Mouse (Mus musculus): Measurements from ENCODE around the gene Hps1. TPM values are rescaled to one million over a fixed set of nuclear protein-coding genes. Genes with fewer than 3 reads are reported as not detected.

Hps1 gene
- polyA plus RNA-seq, 1 experiment from 2014 or later, result 11.8 TPM

DNA sequence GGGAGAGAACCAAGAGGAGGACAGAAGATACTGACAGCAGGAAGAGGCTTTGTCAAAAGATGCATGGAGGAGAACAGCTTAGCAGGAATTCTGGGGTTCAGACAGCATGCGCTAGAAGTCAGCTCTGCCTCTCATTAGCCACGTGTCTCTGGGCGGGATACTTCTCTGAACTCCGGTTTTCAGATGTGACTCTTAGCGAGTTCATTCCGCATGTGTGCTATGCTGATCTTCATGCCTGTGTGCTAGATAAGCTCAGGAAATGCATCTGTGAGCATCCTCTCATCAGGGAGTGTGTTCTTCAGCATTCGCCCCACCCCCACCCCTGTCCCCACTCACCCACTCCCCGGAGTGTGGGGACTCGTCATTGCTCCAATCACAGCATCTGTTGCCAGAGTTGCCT, 42.0 kb downstream of the Hps1 start:
- 71% methylated on average over 9 of the region's 9 CpGs for WGBS
- Histone ChIP-seq H3K27ac (no peak overlapping the region), H3K9me3 (no peaks in the 10 kb centered on the region), H3K4me3 (replicated peaks) (no peak overlapping the region), H3K36me3 (no peaks in the 10 kb centered on the region), H3K9ac (replicated peaks) (no peak overlapping the region), H3K4me2 (replicated peaks) (no peak overlapping the region), H3K4me1 (replicated peaks) (no peaks in the 10 kb centered on the region), H3K27me3 (peaks cover 9% of the 10 kb centered on the region)
- ATAC-seq, result no peak

DNA sequence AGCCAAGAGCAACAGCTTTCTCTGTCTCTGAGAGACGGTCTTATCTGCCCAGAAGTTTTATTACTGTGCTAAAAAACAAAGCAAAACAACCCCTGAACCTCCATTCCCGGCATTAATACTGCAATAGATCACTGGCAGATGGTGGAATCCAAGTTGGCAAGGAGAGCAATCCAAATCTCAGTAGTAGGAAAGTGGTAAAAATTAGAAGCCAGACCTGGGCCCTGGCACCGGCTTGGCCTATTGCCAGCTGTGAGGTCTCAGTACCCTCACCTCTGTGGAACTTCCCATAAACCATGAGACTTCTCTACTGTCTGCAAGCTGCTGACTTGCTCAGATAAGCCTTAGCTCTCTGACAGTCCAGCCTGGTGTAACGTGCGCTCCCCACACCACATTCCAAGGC, 44.8 kb downstream of the Hps1 start:
- ATAC-seq, result no peak
- Histone ChIP-seq H3K9ac (replicated peaks) (no peak overlapping the region), H3K27ac (no peak overlapping the region), H3K9me3 (no peaks in the 10 kb centered on the region), H3K4me3 (replicated peaks) (no peak overlapping the region), H3K4me2 (replicated peaks) (no peak overlapping the region), H3K36me3 (no peaks in the 10 kb centered on the region), H3K27me3 (0 out of 2 replicates have a peak, but pooled peaks cover 3% of the 10 kb centered on the region), H3K4me1 (replicated peaks) (no peaks in the 10 kb centered on the region)
- WGBS, result 93% methylated on average over 5 of the region's 5 CpGs

DNA sequence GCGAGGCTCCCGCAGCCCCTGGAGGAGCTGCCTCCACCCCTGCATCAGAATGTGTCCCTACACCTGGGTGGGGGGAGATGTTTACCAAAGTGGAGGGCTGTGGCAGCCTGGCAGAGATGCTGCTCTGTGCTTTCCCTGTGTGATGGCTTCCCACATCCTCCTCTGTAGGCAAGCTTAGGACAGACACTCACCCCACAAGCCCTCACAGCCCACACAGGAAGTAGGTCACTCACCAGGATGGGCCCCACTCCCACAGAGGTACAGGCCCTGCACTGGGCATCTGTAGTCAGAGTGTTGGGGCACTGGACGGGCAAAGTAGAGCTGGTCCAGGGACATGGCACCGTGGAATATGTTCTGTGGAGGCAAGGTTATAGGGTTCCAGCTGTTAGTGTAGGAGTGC, 52.4 kb downstream of the Hps1 start:
- H3K36me3 ChIP-seq, result no peaks in the 10 kb centered on the region
- no peaks in the 10 kb centered on the region for H3K9me3 ChIP-seq
- no peaks in the 10 kb centered on the region for H3K27me3 ChIP-seq
- H3K4me1 ChIP-seq (replicated peaks), result no peaks in the 10 kb centered on the region
- H3K4me3 ChIP-seq (replicated peaks), result no peak overlapping the region
- H3K9ac ChIP-seq (replicated peaks), result no peak overlapping the region
- H3K27ac ChIP-seq, result no peak overlapping the region
- no peak overlapping the region for H3K4me2 ChIP-seq (replicated peaks)
- ATAC-seq, result no peak
- WGBS, result 89% methylated on average over 4 of the region's 4 CpGs

DNA sequence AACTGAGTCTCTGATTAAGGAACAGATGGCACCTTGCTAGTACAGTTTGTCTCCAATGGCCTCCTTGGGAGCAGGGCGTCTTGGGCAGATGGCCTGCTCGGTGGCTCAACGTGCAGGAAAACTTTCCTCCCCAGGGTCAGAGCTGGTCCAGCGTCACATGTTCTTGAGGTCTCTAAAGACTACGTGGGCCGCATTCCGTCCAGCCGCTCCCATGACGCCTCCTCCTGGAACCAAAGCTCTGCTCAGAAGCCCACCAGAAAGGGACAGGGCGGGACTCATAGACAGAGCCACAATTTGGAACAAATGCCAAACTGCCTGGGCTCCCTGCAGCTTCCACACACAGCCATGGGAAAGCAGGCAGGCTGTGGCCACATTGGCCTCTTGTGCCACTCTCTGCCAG, 53.0 kb downstream of the Hps1 start:
- 90% methylated on average over 10 of the region's 10 CpGs for WGBS
- ATAC-seq, result no peak
- Histone ChIP-seq H3K4me2 (replicated peaks) (no peak overlapping the region), H3K27ac (no peak overlapping the region), H3K36me3 (no peaks in the 10 kb centered on the region), H3K9me3 (no peaks in the 10 kb centered on the region), H3K4me3 (replicated peaks) (no peak overlapping the region), H3K4me1 (replicated peaks) (no peaks in the 10 kb centered on the region), H3K9ac (replicated peaks) (no peak overlapping the region), H3K27me3 (no peaks in the 10 kb centered on the region)

DNA sequence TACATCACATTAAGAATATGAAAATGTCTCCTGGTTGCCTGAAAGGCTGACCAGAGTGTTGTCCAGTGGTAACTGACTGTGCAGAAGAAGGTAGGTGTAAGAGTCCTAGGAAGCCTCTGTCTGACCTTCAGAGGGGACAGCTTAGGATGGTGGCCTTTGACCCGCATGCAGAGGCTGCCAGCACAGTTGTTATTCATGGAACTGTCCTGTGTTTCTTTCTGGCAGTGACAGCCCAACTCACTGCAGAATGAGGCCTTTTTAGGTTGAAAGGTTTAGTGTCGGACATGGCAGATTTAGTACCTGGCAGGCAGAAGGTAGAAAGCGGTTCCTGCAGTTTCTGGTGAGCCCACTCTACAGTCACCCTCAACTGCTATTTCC, 53.8 kb downstream of the Hps1 start:
- no peak for ATAC-seq

DNA sequence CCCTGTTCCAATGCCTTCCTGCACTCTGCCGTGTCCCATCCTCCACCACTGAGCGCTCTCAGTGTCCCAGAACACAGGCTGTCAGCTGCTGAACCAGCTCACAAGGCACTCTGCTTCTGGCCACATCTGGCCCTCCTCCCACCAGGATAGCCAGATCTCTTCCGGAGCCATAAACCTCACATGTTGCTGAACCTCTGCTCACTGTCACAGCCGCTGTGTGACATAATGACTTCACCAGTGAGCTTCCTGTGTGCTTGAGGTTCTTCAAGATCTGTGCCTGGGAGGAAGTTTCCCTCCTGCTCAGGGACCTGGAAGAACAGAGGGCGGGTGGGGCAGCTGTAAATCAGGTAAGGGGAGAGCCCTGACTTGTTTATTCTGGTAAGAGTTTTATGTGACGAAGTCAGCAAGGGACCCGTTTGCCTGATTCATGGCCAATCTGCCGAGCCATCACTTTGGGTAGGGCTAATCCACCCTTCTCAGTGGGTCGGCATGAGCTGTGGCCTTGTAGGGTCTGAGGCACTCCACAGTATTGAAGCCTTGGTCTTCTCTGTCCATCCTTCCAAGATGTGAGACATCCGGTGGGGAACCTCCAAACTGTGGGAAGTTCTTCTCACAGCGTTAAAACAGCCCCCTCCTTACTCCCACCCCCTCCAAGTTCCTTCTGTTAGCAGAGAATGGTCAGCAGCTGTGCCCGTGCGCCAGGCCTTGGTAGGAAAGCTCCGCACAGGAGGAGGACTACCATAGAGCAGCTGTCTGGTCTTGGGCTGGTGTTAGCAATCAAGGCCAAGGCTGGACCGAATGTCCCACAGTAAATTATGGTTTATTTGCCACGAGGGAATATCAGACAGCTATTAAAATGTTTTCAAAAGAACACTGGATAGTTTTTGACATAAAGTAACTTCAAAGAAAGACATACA, 54.5 kb downstream of the Hps1 start:
- 82% methylated on average over 16 of the region's 16 CpGs for WGBS
- H3K27me3 ChIP-seq, result no peaks in the 10 kb centered on the region
- H3K4me3 ChIP-seq (replicated peaks), result no peak overlapping the region
- H3K4me1 ChIP-seq (replicated peaks), result no peaks in the 10 kb centered on the region
- H3K36me3 ChIP-seq, result no peaks in the 10 kb centered on the region
- H3K4me2 ChIP-seq (replicated peaks), result no peak overlapping the region
- H3K9me3 ChIP-seq, result no peaks in the 10 kb centered on the region
- no peak for ATAC-seq
- H3K27ac ChIP-seq, result no peak overlapping the region
- no peak overlapping the region for H3K9ac ChIP-seq (replicated peaks)

More for the DNA sequence above, 53.8 kb downstream of the Hps1 start:
- Histone ChIP-seq H3K4me3 (replicated peaks) (no peak overlapping the region), H3K4me1 (replicated peaks) (no peaks in the 10 kb centered on the region), H3K4me2 (replicated peaks) (no peak overlapping the region), H3K27me3 (no peaks in the 10 kb centered on the region), H3K27ac (no peak overlapping the region), H3K9me3 (no peaks in the 10 kb centered on the region), H3K36me3 (no peaks in the 10 kb centered on the region), H3K9ac (replicated peaks) (no peak overlapping the region)
- 87% methylated on average over 3 of the region's 3 CpGs for WGBS

DNA sequence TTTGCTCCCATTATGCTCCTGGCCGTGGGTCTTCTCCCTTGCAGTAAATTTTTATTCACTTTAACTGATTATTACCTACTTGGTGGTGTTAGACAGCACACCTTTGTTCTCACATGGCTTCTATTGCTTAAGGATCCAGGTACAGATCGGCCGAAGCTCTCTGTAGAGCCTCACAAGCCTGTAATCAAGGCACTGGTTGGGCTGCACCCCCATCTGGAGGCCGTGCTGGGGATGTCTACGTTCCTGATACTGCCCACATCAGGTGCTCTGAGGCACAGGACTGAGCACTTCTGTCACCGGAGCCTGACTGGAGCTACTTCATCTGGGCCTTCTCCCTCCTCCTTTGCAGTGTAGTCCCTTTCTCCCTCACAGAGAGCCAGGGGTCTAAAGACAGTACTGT, 56.5 kb downstream of the Hps1 start:
- Histone ChIP-seq H3K27me3 (no peaks in the 10 kb centered on the region), H3K4me1 (replicated peaks) (no peaks in the 10 kb centered on the region), H3K27ac (no peak overlapping the region), H3K4me2 (replicated peaks) (no peak overlapping the region), H3K9me3 (no peaks in the 10 kb centered on the region), H3K36me3 (no peaks in the 10 kb centered on the region), H3K4me3 (replicated peaks) (no peak overlapping the region), H3K9ac (replicated peaks) (no peak overlapping the region)
- WGBS, result 81% methylated on average over 6 of the region's 6 CpGs
- ATAC-seq, result no peak

DNA sequence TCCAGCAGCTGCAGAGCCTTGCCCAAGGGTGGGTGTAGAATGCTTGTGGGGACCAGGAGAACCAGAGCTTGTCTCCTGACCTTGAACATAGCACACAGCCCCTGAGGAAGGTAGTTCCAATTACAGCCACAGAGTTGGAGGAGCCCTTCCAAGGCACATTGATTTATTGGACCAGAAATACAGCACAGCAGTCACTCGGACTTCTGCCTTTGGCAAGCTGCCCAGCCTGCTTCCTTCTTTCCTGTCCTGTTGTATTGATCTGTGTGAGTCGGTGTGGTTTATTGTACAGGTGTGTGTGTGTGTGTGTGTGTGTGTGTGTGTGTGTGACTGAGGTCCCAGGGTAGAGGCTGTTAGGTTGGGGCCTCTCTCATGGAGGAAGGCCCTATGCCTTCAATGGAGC, 57.3 kb downstream of the Hps1 start:
- H3K4me1 ChIP-seq (replicated peaks), result no peaks in the 10 kb centered on the region
- H3K9me3 ChIP-seq, result no peaks in the 10 kb centered on the region
- WGBS, result 46% methylated on average over 2 of the region's 2 CpGs
- H3K36me3 ChIP-seq, result no peaks in the 10 kb centered on the region
- H3K4me2 ChIP-seq (replicated peaks), result no peak overlapping the region
- ATAC-seq, result no peak
- H3K9ac ChIP-seq (replicated peaks), result no peak overlapping the region
- H3K4me3 ChIP-seq (replicated peaks), result no peak overlapping the region
- H3K27me3 ChIP-seq, result no peaks in the 10 kb centered on the region
- H3K27ac ChIP-seq, result no peak overlapping the region

DNA sequence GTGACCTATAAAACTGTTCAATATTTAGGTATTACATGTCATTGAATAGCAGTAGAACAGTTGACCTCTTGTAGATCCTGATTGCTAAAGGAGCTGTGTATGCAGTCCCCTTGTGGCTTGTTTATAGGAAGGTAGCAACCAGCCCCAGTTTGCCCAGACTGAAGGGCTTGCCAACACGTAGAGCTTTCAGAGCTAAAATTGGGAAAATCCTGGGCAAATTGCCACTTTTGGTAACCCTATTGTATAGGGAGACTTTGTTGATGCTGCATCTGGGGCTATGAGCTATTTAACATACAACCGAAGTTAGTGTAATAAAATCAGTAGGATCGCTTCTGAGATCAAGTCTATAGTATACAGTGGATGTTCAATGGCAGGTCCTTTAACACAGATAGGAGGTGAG, 61.7 kb downstream of the Hps1 start:
- Histone ChIP-seq H3K27me3 (no peaks in the 10 kb centered on the region), H3K4me3 (replicated peaks) (no peak overlapping the region), H3K9ac (replicated peaks) (no peak overlapping the region), H3K27ac (no peak overlapping the region), H3K36me3 (no peaks in the 10 kb centered on the region), H3K4me2 (replicated peaks) (no peak overlapping the region), H3K4me1 (replicated peaks) (no peaks in the 10 kb centered on the region), H3K9me3 (no peaks in the 10 kb centered on the region)
- 83% methylated on average over 3 of the region's 3 CpGs for WGBS
- ATAC-seq, result no peak

DNA sequence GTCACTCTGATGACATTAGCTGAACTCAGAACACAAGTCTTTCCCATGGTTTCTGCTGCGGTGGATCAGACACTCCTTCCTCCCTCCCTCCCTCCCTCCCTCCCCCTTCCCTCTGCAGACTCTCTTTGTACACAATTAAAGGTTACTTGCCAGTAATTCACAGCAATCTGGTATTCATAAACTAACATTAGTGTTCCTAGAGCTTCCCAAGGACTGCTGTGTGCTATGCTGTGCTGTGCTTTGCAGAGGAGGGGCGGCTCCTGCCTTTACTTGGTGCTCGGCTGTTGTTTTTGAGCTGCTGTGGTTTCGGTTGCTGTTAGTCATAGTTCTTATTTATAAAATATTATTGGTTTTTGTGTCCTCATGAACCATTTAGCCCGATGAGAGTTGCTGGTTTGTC, 62.1 kb downstream of the Hps1 start:
- H3K9ac ChIP-seq (replicated peaks), result no peak overlapping the region
- H3K27ac ChIP-seq, result no peak overlapping the region
- H3K36me3 ChIP-seq, result no peaks in the 10 kb centered on the region
- H3K27me3 ChIP-seq, result no peaks in the 10 kb centered on the region
- H3K4me2 ChIP-seq (replicated peaks), result no peak overlapping the region
- ATAC-seq, result no peak
- H3K4me3 ChIP-seq (replicated peaks), result no peak overlapping the region
- 86% methylated on average over 5 of the region's 5 CpGs for WGBS
- no peaks in the 10 kb centered on the region for H3K4me1 ChIP-seq (replicated peaks)
- H3K9me3 ChIP-seq, result no peaks in the 10 kb centered on the region

DNA sequence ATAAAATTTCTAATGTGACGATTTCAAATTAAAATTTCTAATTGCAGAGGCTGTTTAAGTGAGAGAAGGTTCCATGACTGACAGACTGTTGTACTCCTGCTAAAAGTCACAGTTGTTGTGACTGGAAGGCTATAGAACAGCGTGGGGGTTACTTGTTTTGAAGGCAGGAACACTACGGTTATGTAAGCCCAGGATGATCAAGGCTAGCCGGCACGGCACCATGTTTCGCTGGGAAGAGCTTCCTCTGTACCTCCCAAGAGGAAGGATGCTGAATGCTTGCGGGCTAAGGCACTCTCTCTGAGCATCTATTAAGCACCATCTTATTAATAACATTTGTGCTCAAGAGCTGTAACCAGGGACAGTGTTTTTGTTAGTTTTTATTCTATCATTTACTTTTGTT, 63.3 kb downstream of the Hps1 start:
- Histone ChIP-seq H3K27ac (no peak overlapping the region), H3K4me1 (replicated peaks) (no peaks in the 10 kb centered on the region), H3K9ac (replicated peaks) (no peak overlapping the region), H3K27me3 (no peaks in the 10 kb centered on the region), H3K4me2 (replicated peaks) (no peak overlapping the region), H3K36me3 (no peaks in the 10 kb centered on the region), H3K9me3 (no peaks in the 10 kb centered on the region), H3K4me3 (replicated peaks) (no peak overlapping the region)
- WGBS, result 75% methylated on average over 7 of the region's 7 CpGs
- no peak for ATAC-seq

DNA sequence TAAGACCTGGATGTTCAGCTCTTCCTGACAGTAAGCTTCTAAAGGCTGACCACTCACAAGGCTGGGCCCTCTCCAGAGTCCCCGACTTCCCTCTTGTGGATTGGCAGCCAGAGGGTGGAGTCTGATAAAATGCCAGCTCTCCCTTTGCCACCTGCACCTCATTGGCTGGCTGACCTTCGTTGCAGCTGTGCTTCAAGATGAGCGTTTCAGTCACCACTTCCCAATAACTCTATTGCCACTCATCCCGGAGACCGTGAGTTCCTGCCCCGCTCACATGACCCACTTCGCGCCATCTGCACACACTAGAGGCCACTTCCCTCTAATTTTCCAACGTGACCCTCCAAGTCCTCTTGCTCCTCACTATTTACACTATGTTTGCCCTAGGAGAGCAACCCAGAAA, 66.0 kb downstream of the Hps1 start:
- H3K9me3 ChIP-seq, result no peaks in the 10 kb centered on the region
- no peak overlapping the region for H3K4me3 ChIP-seq (replicated peaks)
- no peaks in the 10 kb centered on the region for H3K36me3 ChIP-seq
- WGBS, result 90% methylated on average over 9 of the region's 9 CpGs
- no peaks in the 10 kb centered on the region for H3K4me1 ChIP-seq (replicated peaks)
- no peaks in the 10 kb centered on the region for H3K27me3 ChIP-seq
- no peak overlapping the region for H3K9ac ChIP-seq (replicated peaks)
- H3K27ac ChIP-seq, result no peak overlapping the region
- no peak overlapping the region for H3K4me2 ChIP-seq (replicated peaks)
- ATAC-seq, result no peak

Data from midbrain, embryonic 13.5 days (tissue).